Mouse (Mus musculus) heart, embryonic 14.5 days (tissue): ENCODE data around the gene Cdkal1. TPM values are rescaled to one million over a fixed set of nuclear protein-coding genes. Genes with fewer than 3 reads are reported as not detected.
A peak's percentile ranks its signal among the peaks of the same experiment; 100 is the strongest.

ENCODE experiments used
- ATAC-seq: fragments of 200-750 bp; cut with Nextera tagmentation; 2 replicates; pipeline ENCODE4 v1.8.0; 2017; ENCODE audit warnings: low read depth, moderate TSS enrichment; ENCODE audit not compliant: insufficient number of reproducible peaks, insufficient read depth, low FRiP score
- H3K27ac ChIP-seq, 2 experiments: fragments of 200-500 bp in 1 of 2; fragments of 300-500 bp in 1 of 2; sonication (generic) in 1 of 2; replicated peaks in 1 of 2; 2 replicates each; pipeline ENCODE4 v1.5.1; 2012 to 2014; ENCODE audit warnings: low read depth in 2 of 2, low read length in 2 of 2, control low read depth in 1 of 2, mild to moderate bottlenecking in 1 of 2, mixed read lengths in 1 of 2; ENCODE audit not compliant: control insufficient read depth in 1 of 2, insufficient read depth in 1 of 2
- H3K27me3 ChIP-seq: fragments of 300-500 bp; sonication (generic); 2 replicates; pipeline ENCODE4 v1.6.1; 2014; ENCODE audit warnings: mild to moderate bottlenecking, low read length, control low read depth; ENCODE audit not compliant: control insufficient read depth, insufficient read depth
- H3K36me3 ChIP-seq: fragments of 300-500 bp; sonication (generic); 2 replicates; pipeline ENCODE4 v1.6.1; 2014; ENCODE audit warnings: mild to moderate bottlenecking, control low read depth, low read length, mixed read lengths; ENCODE audit not compliant: control insufficient read depth, insufficient read depth
- H3K4me1 ChIP-seq, 2 experiments: fragments of 200-500 bp in 1 of 2; fragments of 300-500 bp in 1 of 2; sonication (generic) in 1 of 2; 2 replicates each; pipeline ENCODE4 v1.6.1; 2012 to 2014; ENCODE audit warnings: low read length in 2 of 2, control low read depth in 1 of 2, mixed read lengths in 1 of 2; ENCODE audit not compliant: control insufficient read depth in 2 of 2, insufficient read depth in 2 of 2
- H3K4me2 ChIP-seq: fragments of 300-500 bp; sonication (generic); 2 replicates; pipeline ENCODE4 v1.6.1; 2014; ENCODE audit warnings: mild to moderate bottlenecking, low read length
- H3K4me3 ChIP-seq, 2 experiments: fragments of 200-500 bp in 1 of 2; fragments of 300-500 bp in 1 of 2; sonication (generic) in 1 of 2; 2 replicates each; pipeline ENCODE4 v1.5.1; 2012 to 2014; ENCODE audit warnings: low read length in 2 of 2, mild to moderate bottlenecking in 2 of 2, control low read depth in 1 of 2, low read depth in 1 of 2, moderate library complexity in 1 of 2; ENCODE audit not compliant: control insufficient read depth in 1 of 2, insufficient read depth in 1 of 2
- H3K9ac ChIP-seq: fragments of 300-500 bp; sonication (generic); 2 replicates; pipeline ENCODE4 v1.6.1; 2014; ENCODE audit warnings: mild to moderate bottlenecking, low read length
- H3K9me3 ChIP-seq: fragments of 300-500 bp; sonication (generic); 2 replicates; pipeline ENCODE4 v1.6.1; 2016; ENCODE audit warnings: low read length, control low read depth; ENCODE audit not compliant: control insufficient read depth
- WGBS: fragments of 180-500 bp; shearing (Covaris S2); extraction: QIAGEN DNeasy Blood & Tissue Kit; methylation state at CpG from one replicate; pipeline ENCODE4 v1.1.7; 2014; 5-methylcytosine and 5-hydroxymethylcytosine counted together
- polyA plus RNA-seq: library from polyadenylated mRNA; unstranded; fragments of >200 nt; fragmentation: Nextera tagmentation; extraction: Ambion mirVana; gene quantifications from 2 replicates; pipeline ENCODE4 v1.2.1, GENCODE M21; 2014

The Cdkal1 gene
- polyA plus RNA-seq, 1 experiment from 2014 or later = 28.3 TPM

GRCm38 (mm10) chr13:29580009-29580408, 275.5 kb downstream of the Cdkal1 start:
- WGBS = 77% methylated on average over 3 of the region's 3 CpGs
- Histone ChIP-seq H3K9ac (no peak overlapping the region), H3K4me1 (peaks cover 4 to 10% of the 10 kb centered on the region in 2 experiments), H3K4me3 (no peak overlapping the region), H3K27ac (no peak overlapping the region), H3K27me3 (no peaks in the 10 kb centered on the region), H3K9me3 (no peaks in the 10 kb centered on the region), H3K4me2 (no peak overlapping the region), H3K36me3 (no peaks in the 10 kb centered on the region)
- ATAC-seq = no peak

GRCm38 (mm10) chr13:29578621-29579020, 276.9 kb downstream of the Cdkal1 start:
- H3K4me2 ChIP-seq = no peak overlapping the region
- H3K9me3 ChIP-seq = no peaks in the 10 kb centered on the region
- H3K27ac ChIP-seq = no peak overlapping the region
- no peak overlapping the region for H3K4me3 ChIP-seq
- H3K4me1 ChIP-seq = peaks cover 11 to 20% of the 10 kb centered on the region in 2 experiments
- no peak for ATAC-seq
- H3K9ac ChIP-seq = no peak overlapping the region
- H3K36me3 ChIP-seq = no peaks in the 10 kb centered on the region
- WGBS = 94% methylated on average over 3 of the region's 3 CpGs
- H3K27me3 ChIP-seq = no peaks in the 10 kb centered on the region

GRCm38 (mm10) chr13:29574784-29575183, 280.7 kb downstream of the Cdkal1 start:
- Histone ChIP-seq H3K4me2 (no peak overlapping the region), H3K4me3 (no peak overlapping the region), H3K9ac (no peak overlapping the region), H3K9me3 (no peaks in the 10 kb centered on the region), H3K27ac (peak overlapping the region; percentile 69 to 71), H3K4me1 (peaks cover 9 to 26% of the 10 kb centered on the region in 2 experiments), H3K27me3 (no peaks in the 10 kb centered on the region), H3K36me3 (no peaks in the 10 kb centered on the region)
- 0 out of 2 replicates have a peak, but pooled peaks have one; percentile 21 for ATAC-seq
- 11% methylated on average over 1 of the region's 1 CpGs for WGBS

GRCm38 (mm10) chr13:29572477-29572876, 283.0 kb downstream of the Cdkal1 start:
- ATAC-seq = no peak
- Histone ChIP-seq H3K27ac (no peak overlapping the region), H3K9me3 (no peaks in the 10 kb centered on the region), H3K36me3 (no peaks in the 10 kb centered on the region), H3K4me3 (no peak overlapping the region), H3K4me2 (no peak overlapping the region), H3K4me1 (peaks cover 9 to 26% of the 10 kb centered on the region in 2 experiments), H3K27me3 (no peaks in the 10 kb centered on the region), H3K9ac (no peak overlapping the region)
- WGBS = 44% methylated on average over 2 of the region's 2 CpGs

- no peak overlapping the region for H3K4me3 ChIP-seq
- H3K4me2 ChIP-seq = no peak overlapping the region
- 0 out of 4 replicates have a peak overlapping the region, but pooled peaks of 1 of the 2 experiments have one; percentile 19 for H3K27ac ChIP-seq
- H3K9me3 ChIP-seq = no peaks in the 10 kb centered on the region
- WGBS = 43% methylated on average over 5 of the region's 5 CpGs
- H3K4me1 ChIP-seq = peaks cover 8 to 11% of the 10 kb centered on the region in 2 experiments
- no peaks in the 10 kb centered on the region for H3K36me3 ChIP-seq
- ATAC-seq = no peak
- H3K27me3 ChIP-seq = no peaks in the 10 kb centered on the region
- no peak overlapping the region for H3K9ac ChIP-seq
Measured at GRCm38 (mm10) chr13:29565710-29566109, 289.8 kb downstream of the Cdkal1 start.

GRCm38 (mm10) chr13:29559188-29559587, 296.3 kb downstream of the Cdkal1 start:
- Histone ChIP-seq H3K27ac (peak overlapping the region; percentile 3 to 21; a peak in 3 of 4 replicates), H3K4me1 (peaks cover 7 to 18% of the 10 kb centered on the region in 2 experiments), H3K4me2 (no peak overlapping the region), H3K36me3 (no peaks in the 10 kb centered on the region), H3K9me3 (no peaks in the 10 kb centered on the region), H3K27me3 (no peaks in the 10 kb centered on the region), H3K9ac (no peak overlapping the region), H3K4me3 (no peak overlapping the region)
- 28% methylated on average over 3 of the region's 3 CpGs for WGBS
- no peak for ATAC-seq

- Histone ChIP-seq H3K27me3 (no peaks in the 10 kb centered on the region), H3K4me3 (no peak overlapping the region), H3K9me3 (no peaks in the 10 kb centered on the region), H3K4me1 (peaks cover 7 to 24% of the 10 kb centered on the region in 2 experiments), H3K9ac (no peak overlapping the region), H3K27ac (no peak overlapping the region), H3K4me2 (no peak overlapping the region), H3K36me3 (no peaks in the 10 kb centered on the region)
- whole genome bisulfite sequencing = 86% methylated on average over 9 of the region's 9 CpGs
- ATAC-seq = no peak
Measured at GRCm38 (mm10) chr13:29555160-29555785, 300.2 kb downstream of the Cdkal1 start.

GRCm38 (mm10) chr13:29553792-29554191, 301.7 kb downstream of the Cdkal1 start:
- no peaks in the 10 kb centered on the region for H3K36me3 ChIP-seq
- no peak overlapping the region for H3K27ac ChIP-seq
- H3K4me2 ChIP-seq = no peak overlapping the region
- no peaks in the 10 kb centered on the region for H3K27me3 ChIP-seq
- H3K4me1 ChIP-seq = peaks cover 7 to 28% of the 10 kb centered on the region in 2 experiments
- no peaks in the 10 kb centered on the region for H3K9me3 ChIP-seq
- no peak overlapping the region for H3K9ac ChIP-seq
- no peak for ATAC-seq
- H3K4me3 ChIP-seq = no peak overlapping the region
